Mouse (Mus musculus): ENCODE measurements around the gene Cc2d2b.
A peak's percentile ranks its signal among the peaks of the same experiment; 100 is the strongest.

- peak; percentile 73; the same call in 1 of the 2 replicates for TF ChIP-seq CTCF (IDR thresholded peaks at IDR 0.05; ENCODE audit: insufficient read depth, low read depth, low read length)
- TF ChIP-seq POLR2A (IDR thresholded peaks at IDR 0.05; ENCODE audit: insufficient read depth, low read depth, low read length), result peak; percentile 40
Measured at GRCm38 (mm10) chr19:40872955-40873665, 124.6 kb downstream of the Cc2d2b start.

All from olfactory bulb, adult 2 months (tissue).